In the genomic region with DNA sequence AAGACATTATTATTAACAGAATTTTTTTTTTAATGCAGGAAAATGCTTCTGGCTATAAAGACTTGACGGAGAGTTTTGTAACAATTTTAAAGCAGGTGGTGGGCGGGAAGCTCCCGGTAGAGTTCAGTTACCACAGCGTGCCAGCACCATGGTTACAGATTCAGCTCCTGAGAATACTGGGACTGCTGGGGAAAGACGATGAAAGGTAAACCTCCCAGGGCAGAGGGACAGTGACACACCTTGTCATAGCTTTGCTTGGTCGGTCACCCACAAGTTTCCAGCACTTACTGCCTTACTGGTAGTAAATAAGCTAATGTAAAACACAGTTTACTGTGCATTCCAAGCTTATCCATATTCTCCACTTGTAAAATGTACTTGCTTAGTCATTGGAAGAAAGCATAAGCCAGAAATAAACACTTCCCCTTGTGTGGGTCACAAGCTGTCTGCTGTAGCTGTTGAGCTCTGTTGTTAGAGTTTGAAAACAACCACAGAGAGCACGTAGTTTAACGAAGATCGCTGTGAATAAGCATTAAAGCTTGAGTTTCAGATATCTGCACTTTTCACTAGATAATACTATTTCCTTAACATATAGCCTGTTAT, we compare ENCODE assay signal across 18 mouse cellular contexts. TPM values are rescaled to one million over a fixed set of nuclear protein-coding genes. Genes with fewer than 3 reads are reported as not detected.
DNase-seq lines count a peak whose midpoint lies in the region; TF ChIP-seq lines count a peak whose summit lies in the region.
"Had no signal": no experiment of that assay in that cellular context is flagged by ENCODE, and none has a peak within 500 bp of the region (broad histone marks: within the 10 kb centered on the region; RNA-seq: fewer than 3 reads in every experiment).

No protein-coding gene starts in this region.

- intact Hi-C loops in left cerebral cortex, postnatal 4 days (cut with DNase I) = no loop called here

- 0 out of 2 replicates have a peak overlapping the region, but pooled peaks have one; percentile 17 for H3K4me3 ChIP-seq in layer of hippocampus, adult 2 months
- H3K4me3 ChIP-seq: gastrocnemius, adult 2 months; heart, adult 2 months; hindbrain, embryonic 13.5 days; intestine, embryonic 15.5 days; limb, embryonic 12.5 days; midbrain, embryonic 10.5 days had no signal

- peak overlapping the region; percentile 87 for H3K27ac ChIP-seq in layer of hippocampus, adult 2 months
- H3K27ac ChIP-seq: gastrocnemius, adult 2 months; heart, adult 2 months; hindbrain, embryonic 13.5 days; intestine, embryonic 15.5 days; limb, embryonic 12.5 days; liver, embryonic 14.5 days; midbrain, embryonic 10.5 days had no signal

- TF ChIP-seq CTCF in layer of hippocampus, adult 2 months (conservative IDR thresholded peaks at IDR 0.05) = no peak

- peak; percentile 23 for DNase-seq in left cerebral cortex, adult 11 months (ENCODE audit: low spot score)
- no peak for DNase-seq in left cerebral cortex, postnatal 4 days
- peak; percentile 45 to 64 for DNase-seq in layer of hippocampus, adult 2 months (ENCODE audit: low spot score in 2 of 2)
- peak; percentile 44 to 55 for DNase-seq in left cerebral cortex, adult 9 months (ENCODE audit: low spot score in 2 of 2)
- DNase-seq in right cerebral cortex, postnatal 36 days (ENCODE audit: low spot score in 2 of 2) = peak; percentile 60 to 66
- DNase-seq in yolk sac, embryonic 10.5 days (ENCODE audit: low spot score) = no peak
- no peak for DNase-seq in gastrocnemius, postnatal 25 days
- no peak for DNase-seq in thymus, adult 18-20 months
- DNase-seq: cerebellum, adult 11 months; gastrocnemius, adult 2 months; heart, adult 2 months; kidney, postnatal 10 days; thymus, postnatal 14 days had no signal

RNA-seq across cellular contexts. Expression of gene Ap4e1, which starts 26.6 kb away (rescaled TPM):
- 10 to 100 TPM; 17.0 to 20.3 TPM for total RNA-seq in left cerebral cortex, postnatal 4 days (2021)
- total RNA-seq in layer of hippocampus, adult 2 months (2021) = 10 to 100 TPM; 12.3 to 13.1 TPM
- 1 to 10 TPM; 7.4 to 7.6 TPM for total RNA-seq in gastrocnemius, postnatal 25 days (2021)

RNA-seq across cellular contexts. Expression of gene Blvra, which starts 35.4 kb away (rescaled TPM):
- total RNA-seq in left cerebral cortex, postnatal 4 days (2021) = 10 to 100 TPM; 17.7 TPM
- 10 to 100 TPM; 17.3 to 20.2 TPM for total RNA-seq in layer of hippocampus, adult 2 months (2021)
- 10 to 100 TPM; 10.3 to 14.3 TPM for total RNA-seq in gastrocnemius, postnatal 25 days (2021)

Comparison
In these comparisons a context has a peak if more than half of its experiments do, and no peak if none do; other contexts are left out.
1. DNase-seq: peak in left cerebral cortex, adult 11 months (single experiment), layer of hippocampus, adult 2 months (2 of 2), left cerebral cortex, adult 9 months (2 of 2) and right cerebral cortex, postnatal 36 days (2 of 2); none in left cerebral cortex, postnatal 4 days (single experiment), yolk sac, embryonic 10.5 days (single experiment), gastrocnemius, postnatal 25 days (single experiment) and thymus, adult 18-20 months (0 of 2).